Mouse (Mus musculus): Measurements from ENCODE around the gene Dnmt1. TPM values are rescaled to one million over a fixed set of nuclear protein-coding genes. Genes with fewer than 3 reads are reported as not detected.

Dnmt1 gene
- total and polyA plus RNA-seq, 3 experiments, result 412 to 1,953 (median 681) TPM

DNA sequence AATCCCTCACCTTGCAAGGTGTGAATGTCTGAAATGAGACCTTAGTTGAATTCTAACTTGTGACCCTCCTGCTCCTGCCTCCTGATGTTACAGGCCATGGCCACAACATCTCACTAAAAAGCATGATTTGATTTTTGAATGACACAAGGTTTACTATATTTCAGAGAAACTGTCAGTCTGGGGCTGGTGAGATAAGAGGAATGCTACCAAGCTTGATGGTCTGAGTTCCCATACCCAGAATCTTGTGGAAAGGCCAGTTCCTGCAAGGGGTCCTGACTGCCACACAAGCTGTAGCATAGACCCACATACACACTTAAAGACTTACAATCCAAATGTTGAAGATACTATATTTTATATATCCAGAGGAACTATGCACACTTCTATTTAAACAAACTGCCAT is 9.3 kb downstream of the Dnmt1 start:
- H3K9ac ChIP-seq (ENCODE audit: control insufficient read depth, low read depth, low read length, poor library complexity, severe bottlenecking), result peak overlapping the region; percentile 90
- peaks cover 27 to 38% of the 10 kb centered on the region in 2 experiments for H3K36me3 ChIP-seq (ENCODE audit: control insufficient read depth in 1 of 2, insufficient read depth in 2 of 2, low read length in 2 of 2)
- H3K4me3 ChIP-seq (ENCODE audit: control insufficient read depth in 1 of 2, insufficient read depth in 1 of 2, low read depth in 2 of 2, low read length in 2 of 2), result peak overlapping the region in 1 of 2 experiments; percentile 49; a peak in 3 of 4 replicates
- H3K79me2 ChIP-seq (ENCODE audit: control insufficient read depth, insufficient read depth, low read length, poor library complexity), result peaks cover 72% of the 10 kb centered on the region
- peaks cover 6 to 27% of the 10 kb centered on the region in 2 experiments for H3K4me1 ChIP-seq (ENCODE audit: control insufficient read depth in 1 of 2, insufficient read depth in 2 of 2, low read length in 2 of 2)
- H3K27me3 ChIP-seq (ENCODE audit: control insufficient read depth in 1 of 2, insufficient read depth in 2 of 2, low read length in 2 of 2), result no peaks in the 10 kb centered on the region
- H3K9me3 ChIP-seq (replicated peaks; ENCODE audit: insufficient read depth, low read length), result no peaks in the 10 kb centered on the region
- no peak overlapping the region for H3K27ac ChIP-seq (ENCODE audit: control insufficient read depth, low read depth, low read length)
- TF ChIP-seq POLR2AphosphoS5 (IDR thresholded peaks at IDR 0.05; ENCODE audit: borderline replicate concordance, low read depth, low read length) (no peak), CHD1 (IDR thresholded peaks at IDR 0.05; ENCODE audit: low read depth, low read length) (no peak), GATA1 (IDR thresholded peaks at IDR 0.05; ENCODE audit: low read depth, low read length) (peak; percentile 62; the same call in 1 of the 2 replicates), MAZ (IDR thresholded peaks at IDR 0.05; ENCODE audit: low read depth, low read length) (no peak), MAFK (IDR thresholded peaks at IDR 0.05; ENCODE audit: borderline replicate concordance, low read depth, low read length) (no peak), EP300 (IDR thresholded peaks at IDR 0.05; ENCODE audit: low read depth in 1 of 2, low read length in 2 of 2) (no peak), TAL1 (IDR thresholded peaks at IDR 0.05; ENCODE audit: low read length) (peak; percentile 38; the same call in 1 of the 2 replicates), NRF1 (IDR thresholded peaks at IDR 0.05; ENCODE audit: insufficient read depth, low read depth, low read length, poor library complexity, severe bottlenecking) (no peak), HCFC1 (IDR thresholded peaks at IDR 0.05; ENCODE audit: low read depth, low read length) (no peak), TCF12 (IDR thresholded peaks at IDR 0.05; ENCODE audit: low read depth, low read length) (no peak), GABPA (IDR thresholded peaks at IDR 0.05; ENCODE audit: low read depth, low read length) (no peak), KAT2A (conservative IDR thresholded peaks at IDR 0.05; ENCODE audit: low read depth, low read length) (no peak), UBTF (IDR thresholded peaks at IDR 0.05; ENCODE audit: borderline replicate concordance, insufficient read depth, low read depth, low read length) (no peak), NELFE (IDR thresholded peaks at IDR 0.05; ENCODE audit: low read depth, low read length) (no peak), ZKSCAN1 (IDR thresholded peaks at IDR 0.05; ENCODE audit: low read depth, low read length) (no peak), JUND (IDR thresholded peaks at IDR 0.05; ENCODE audit: low read depth, low read length) (no peak), MXI1 (IDR thresholded peaks at IDR 0.05; ENCODE audit: low read depth, low read length) (no peak), POLR2AphosphoS2 (IDR thresholded peaks at IDR 0.05; ENCODE audit: low read length) (no peak)
- peak; percentile 58 for DNase-seq (ENCODE audit: low read depth, low spot score)

DNA sequence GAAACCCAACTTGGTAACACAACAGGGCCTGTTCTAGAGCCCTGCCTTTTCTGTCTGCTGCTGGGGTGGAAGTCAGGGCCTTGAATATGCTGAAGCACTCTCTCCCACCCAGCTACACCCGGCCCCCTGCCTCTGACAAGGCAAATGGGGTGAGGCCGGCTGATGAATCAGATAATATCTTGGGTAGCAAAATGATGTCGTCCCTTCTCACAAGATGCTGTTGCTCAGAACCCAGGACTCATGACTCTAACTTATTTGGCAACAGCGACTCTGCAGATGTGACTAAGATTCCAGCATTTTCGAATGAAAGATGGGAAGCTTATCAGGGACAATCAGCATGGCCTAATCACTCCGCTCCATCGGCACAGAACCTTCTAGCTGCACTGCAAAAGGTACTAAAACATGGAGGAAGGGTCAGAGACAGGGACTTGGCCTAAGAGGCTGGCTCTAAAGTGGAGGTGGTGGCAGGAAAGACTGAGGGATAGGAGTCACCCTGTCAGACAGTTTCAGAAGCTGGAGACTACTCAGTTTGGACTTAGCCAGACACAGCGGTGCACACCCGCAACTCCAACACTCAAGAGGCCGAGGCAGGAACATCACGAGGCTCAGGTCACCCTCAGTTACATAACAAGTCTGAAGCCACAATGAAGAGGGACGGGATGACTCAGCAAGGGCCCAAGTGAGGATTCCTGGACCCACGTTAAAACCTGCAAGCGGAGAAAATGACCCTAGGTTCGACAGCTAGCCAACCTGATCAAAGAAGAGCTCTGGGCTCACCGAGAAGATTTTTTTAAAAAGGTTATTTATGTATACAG is 13.4 kb downstream of the Dnmt1 start:
- H3K9me3 ChIP-seq (replicated peaks; ENCODE audit: insufficient read depth, low read length), result no peaks in the 10 kb centered on the region
- H3K79me2 ChIP-seq (ENCODE audit: control insufficient read depth, insufficient read depth, low read length, poor library complexity), result peaks cover 93% of the 10 kb centered on the region
- no peak for DNase-seq (ENCODE audit: low read depth, low spot score)
- TF ChIP-seq TAL1 (IDR thresholded peaks at IDR 0.05; ENCODE audit: low read length) (no peak), MAX (IDR thresholded peaks at IDR 0.05; ENCODE audit: low read length) (no peak), MYC (IDR thresholded peaks at IDR 0.05; ENCODE audit: low read depth, low read length) (no peak), HCFC1 (IDR thresholded peaks at IDR 0.05; ENCODE audit: low read depth, low read length) (no peak), GATA1 (IDR thresholded peaks at IDR 0.05; ENCODE audit: low read depth, low read length) (peak; percentile 38; the same call in 1 of the 2 replicates), ZKSCAN1 (IDR thresholded peaks at IDR 0.05; ENCODE audit: low read depth, low read length) (no peak), RAD21 (IDR thresholded peaks at IDR 0.05; ENCODE audit: low read depth, low read length) (no peak), ZC3H11A (IDR thresholded peaks at IDR 0.05; ENCODE audit: low read depth, low read length) (no peak), POLR2AphosphoS2 (IDR thresholded peaks at IDR 0.05; ENCODE audit: low read length) (no peak), CTCF (IDR thresholded peaks at IDR 0.05 in 2 of 3, conservative IDR thresholded peaks at IDR 0.05 in 1 of 3; ENCODE audit: control insufficient read depth in 1 of 3, insufficient read depth in 1 of 3, low read depth in 2 of 3, low read length in 3 of 3, poor library complexity in 1 of 3, severe bottlenecking in 1 of 3) (no peak), ZNF384 (IDR thresholded peaks at IDR 0.05; ENCODE audit: low read depth, low read length) (no peak), POLR2AphosphoS5 (IDR thresholded peaks at IDR 0.05; ENCODE audit: borderline replicate concordance, low read depth, low read length) (no peak), BHLHE40 (IDR thresholded peaks at IDR 0.05; ENCODE audit: borderline replicate concordance, low read depth, low read length) (no peak), CHD1 (IDR thresholded peaks at IDR 0.05; ENCODE audit: low read depth, low read length) (no peak), POLR2A (IDR thresholded peaks at IDR 0.05; ENCODE audit: control insufficient read depth in 1 of 2, insufficient read depth in 1 of 2, low read depth in 1 of 2, low read length in 2 of 2, poor library complexity in 1 of 2) (peak in 1 of 2 experiments; percentile 6; a peak in 1 of 4 replicates), NELFE (IDR thresholded peaks at IDR 0.05; ENCODE audit: low read depth, low read length) (no peak)
- H3K36me3 ChIP-seq (ENCODE audit: control insufficient read depth in 1 of 2, insufficient read depth in 2 of 2, low read length in 2 of 2), result peaks cover 19 to 59% of the 10 kb centered on the region in 2 experiments
- H3K4me3 ChIP-seq (ENCODE audit: control insufficient read depth in 1 of 2, insufficient read depth in 1 of 2, low read depth in 2 of 2, low read length in 2 of 2), result no peak overlapping the region
- no peak overlapping the region for H3K27ac ChIP-seq (ENCODE audit: control insufficient read depth, low read depth, low read length)
- peaks cover 6 to 19% of the 10 kb centered on the region in 2 experiments for H3K4me1 ChIP-seq (ENCODE audit: control insufficient read depth in 1 of 2, insufficient read depth in 2 of 2, low read length in 2 of 2)
- no peaks in the 10 kb centered on the region for H3K27me3 ChIP-seq (ENCODE audit: control insufficient read depth in 1 of 2, insufficient read depth in 2 of 2, low read length in 2 of 2)
- no peak overlapping the region for H3K9ac ChIP-seq (ENCODE audit: control insufficient read depth, low read depth, low read length, poor library complexity, severe bottlenecking)
